Mouse (Mus musculus): ENCODE results near the gene Polr2e.

DNA sequence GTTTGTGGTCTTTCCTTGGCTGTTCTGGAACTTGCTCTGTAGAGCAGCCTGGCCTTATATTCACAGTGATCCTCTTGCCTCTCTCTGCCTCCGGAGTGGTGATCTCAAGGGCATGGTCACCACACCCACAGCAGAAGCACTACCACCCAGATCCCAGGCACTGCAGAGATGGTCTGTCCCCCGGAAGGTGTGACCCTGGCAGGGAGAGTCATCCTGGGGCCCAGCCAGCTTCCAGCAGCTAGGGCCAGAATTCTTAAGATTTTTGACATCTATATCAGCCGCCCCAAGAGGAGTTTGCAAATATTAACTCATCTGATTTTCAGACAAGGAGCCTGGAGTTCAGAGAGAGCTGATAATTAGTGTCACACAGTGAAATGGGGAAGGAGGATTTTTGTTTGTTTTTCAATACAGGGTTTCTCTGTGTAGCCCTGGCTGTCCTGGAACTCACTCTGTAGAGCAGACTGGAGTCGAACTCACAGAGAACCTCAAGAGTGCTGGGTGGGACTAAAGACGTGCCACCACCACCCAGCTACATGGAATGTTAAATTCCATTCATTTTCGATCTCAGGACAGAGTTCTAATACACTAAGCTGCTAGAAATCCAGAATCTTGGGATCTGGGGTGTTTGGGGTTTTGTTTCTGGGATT is 53.2 kb downstream of the Polr2e start:
- TF ChIP-seq ZC3H11A (IDR thresholded peaks at IDR 0.05; ENCODE audit: borderline replicate concordance, low read depth, low read length) (no peak), CHD2 (IDR thresholded peaks at IDR 0.05; ENCODE audit: low read depth, low read length) (no peak), ZNF384 (IDR thresholded peaks at IDR 0.05; ENCODE audit: low read depth, low read length) (no peak), HCFC1 (IDR thresholded peaks at IDR 0.05; ENCODE audit: borderline replicate concordance, insufficient read depth, low read length) (no peak), MAFK (IDR thresholded peaks at IDR 0.05; ENCODE audit: insufficient read depth, low read depth, low read length) (no peak)
